Mouse (Mus musculus) ES-Bruce4 (cell line): Measurements from ENCODE around the gene Gm3383. TPM values are rescaled to one million over a fixed set of nuclear protein-coding genes. Genes with fewer than 3 reads are reported as not detected.
"Not testable (repeated sequence)": the region's sequence is repeated elsewhere in the genome, so short reads cannot be mapped to it uniquely, and the experiment has no call there.

Experiments used
- H3K27ac ChIP-seq: 2 replicates; pipeline ENCODE4 v1.5.1; 2012; ENCODE audit warnings: low read length, inconsistent platforms; ENCODE audit not compliant: insufficient read depth
- H3K27me3 ChIP-seq: 2 replicates; pipeline ENCODE4 v1.6.1; 2012; ENCODE audit warnings: mild to moderate bottlenecking, low read length, inconsistent platforms; ENCODE audit not compliant: control insufficient read depth, poor library complexity, insufficient read depth, severe bottlenecking
- H3K36me3 ChIP-seq: 2 replicates; pipeline ENCODE4 v1.6.1; 2012; ENCODE audit warnings: inconsistent platforms, mild to moderate bottlenecking, low read length, moderate library complexity; ENCODE audit not compliant: control insufficient read depth, poor library complexity, insufficient read depth, severe bottlenecking
- H3K4me1 ChIP-seq: one replicate; pipeline ENCODE4 v1.8.1; 2011; ENCODE audit warnings: low read length; ENCODE audit not compliant: control insufficient read depth, insufficient read depth
- H3K4me3 ChIP-seq: 2 replicates; pipeline ENCODE4 v1.5.1; 2011; ENCODE audit warnings: low read depth, mild to moderate bottlenecking, low read length
- H3K9ac ChIP-seq: 2 replicates; pipeline ENCODE4 v1.6.1; 2012; ENCODE audit warnings: low read depth, mild to moderate bottlenecking, inconsistent platforms; ENCODE audit not compliant: poor library complexity, severe bottlenecking
- H3K9me3 ChIP-seq: replicated peaks from 2 replicates; pipeline ENCODE4 v1.6.1; 2012; ENCODE audit warnings: mild to moderate bottlenecking, low read length, inconsistent platforms; ENCODE audit not compliant: control insufficient read depth, poor library complexity, insufficient read depth, severe bottlenecking
- polyA plus RNA-seq: library from polyadenylated mRNA; stranded (reverse); fragments of >200 nt; gene quantifications from 2 replicates; pipeline ENCODE4 v1.2.4, GENCODE M21; 2011; ENCODE audit warnings: low read depth; ENCODE audit not compliant: missing spikeins, insufficient read depth, insufficient read length

Gene Gm3383
- polyA plus RNA-seq, result 0.43 TPM in 1 of 2 replicates, not detected in the other

DNA sequence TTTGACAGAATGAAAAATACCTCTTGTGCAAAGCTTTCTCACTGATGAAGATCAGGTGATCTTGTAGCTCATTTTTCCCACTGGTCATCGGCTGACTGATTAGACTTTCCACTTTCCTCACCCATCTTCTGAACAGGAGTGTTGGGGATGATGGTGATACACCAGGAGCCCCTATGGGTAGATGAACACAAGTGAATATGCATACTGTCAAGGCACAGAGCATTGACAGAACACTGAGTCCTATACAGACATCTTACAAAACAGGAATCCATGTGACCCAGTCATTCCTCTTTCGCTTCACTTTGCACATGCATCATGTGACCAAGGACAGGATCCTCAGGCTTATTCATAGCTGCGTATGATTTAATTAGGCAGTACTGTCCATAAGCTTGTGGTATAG, at the start of gene Gm3383:
Gene Gm3383, minus strand, starts transcription at position 101 of the 400 bp plus-strand sequence.
- H3K36me3 ChIP-seq, H3K4me1 ChIP-seq, H3K27ac ChIP-seq, H3K9me3 ChIP-seq, H3K27me3 ChIP-seq, H3K9ac ChIP-seq, H3K4me3 ChIP-seq: not testable (repeated sequence)

DNA sequence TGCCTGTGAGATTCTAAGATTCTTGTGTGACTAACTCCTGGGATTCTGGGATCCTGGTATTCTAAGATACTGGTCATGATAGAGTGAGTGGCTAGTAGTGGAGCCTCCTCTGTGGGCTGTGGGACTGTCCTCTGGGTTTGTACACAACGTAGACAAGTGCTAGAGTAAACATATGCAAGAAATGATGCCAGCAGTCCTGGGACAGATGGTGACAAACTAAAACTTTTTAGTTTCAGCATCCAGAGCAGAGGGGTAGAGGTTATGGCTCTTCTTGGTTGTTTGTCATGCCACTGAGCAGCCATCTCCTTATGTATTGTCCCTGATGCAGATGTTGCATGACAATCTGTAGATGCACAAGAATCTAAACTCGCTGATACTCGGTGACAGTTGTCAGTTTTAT, 48.1 kb upstream of the Gm3383 start:
- not testable (repeated sequence) for H3K4me3 ChIP-seq, H3K9ac ChIP-seq

DNA sequence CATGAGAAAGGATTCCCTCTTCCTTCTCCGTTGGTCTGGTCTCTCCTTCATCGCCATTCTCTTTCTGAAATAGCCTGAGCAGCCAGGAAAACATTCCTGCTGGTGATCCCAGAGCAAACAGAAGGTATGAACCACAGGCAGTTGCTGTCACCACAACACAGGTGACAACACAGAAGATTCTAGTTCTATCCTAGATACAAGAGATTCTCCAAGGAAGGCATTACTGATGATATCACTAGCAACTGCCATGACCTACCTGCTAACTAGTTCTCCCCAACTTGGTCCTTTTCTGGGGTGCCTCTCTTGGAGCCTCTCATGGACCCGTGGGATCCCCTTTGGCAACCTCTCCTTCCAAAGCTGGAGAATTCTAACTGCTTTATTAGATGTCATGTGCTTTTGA, 22.4 kb upstream of the Gm3383 start, which contains the start of gene Gm3424:
Gene Gm3424, minus strand, starts transcription at position 101 of the 400 bp plus-strand sequence.
- H3K27me3 ChIP-seq, H3K9ac ChIP-seq, H3K4me1 ChIP-seq, H3K27ac ChIP-seq, H3K36me3 ChIP-seq, H3K4me3 ChIP-seq, H3K9me3 ChIP-seq: not testable (repeated sequence)

More for the DNA sequence above, 48.1 kb upstream of the Gm3383 start:
- H3K4me1 ChIP-seq, H3K9me3 ChIP-seq, H3K27me3 ChIP-seq, H3K36me3 ChIP-seq, H3K27ac ChIP-seq: not testable (repeated sequence)

DNA sequence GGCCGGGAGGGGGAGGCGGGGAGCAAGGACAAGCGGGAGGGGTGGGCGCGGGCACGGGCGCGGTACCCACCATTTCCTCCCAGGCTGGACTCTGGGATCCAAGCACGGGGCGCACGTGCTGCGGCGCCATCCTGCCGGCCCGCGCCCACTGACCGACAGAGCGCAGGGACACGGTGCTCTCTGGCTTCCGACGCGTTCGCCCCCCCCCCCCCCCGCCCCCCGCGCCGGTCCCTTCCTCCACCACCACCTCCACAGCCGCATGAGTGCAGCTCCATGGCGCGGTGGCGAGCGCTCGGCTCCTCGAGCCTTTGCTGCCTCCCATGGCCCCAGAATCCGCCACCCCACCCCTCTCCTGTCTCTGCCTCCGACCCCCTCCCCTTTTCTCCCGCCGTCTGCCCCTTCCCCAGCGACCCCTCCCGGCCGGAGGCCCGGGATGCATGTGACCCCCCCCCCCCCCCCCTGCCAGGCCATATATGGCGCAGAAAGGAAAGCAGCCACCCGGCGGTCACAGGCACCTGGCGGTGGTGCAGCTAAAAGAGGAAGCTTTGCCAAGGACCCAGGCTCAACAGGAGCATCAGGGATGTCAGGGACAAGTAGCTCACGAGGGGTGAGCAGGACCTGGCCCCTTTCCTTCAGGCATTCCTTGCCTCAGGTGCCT, 5.0 kb upstream of the Gm3383 start:
- H3K27me3 ChIP-seq, H3K9me3 ChIP-seq, H3K4me1 ChIP-seq, H3K27ac ChIP-seq, H3K9ac ChIP-seq, H3K4me3 ChIP-seq, H3K36me3 ChIP-seq: not testable (repeated sequence)

DNA sequence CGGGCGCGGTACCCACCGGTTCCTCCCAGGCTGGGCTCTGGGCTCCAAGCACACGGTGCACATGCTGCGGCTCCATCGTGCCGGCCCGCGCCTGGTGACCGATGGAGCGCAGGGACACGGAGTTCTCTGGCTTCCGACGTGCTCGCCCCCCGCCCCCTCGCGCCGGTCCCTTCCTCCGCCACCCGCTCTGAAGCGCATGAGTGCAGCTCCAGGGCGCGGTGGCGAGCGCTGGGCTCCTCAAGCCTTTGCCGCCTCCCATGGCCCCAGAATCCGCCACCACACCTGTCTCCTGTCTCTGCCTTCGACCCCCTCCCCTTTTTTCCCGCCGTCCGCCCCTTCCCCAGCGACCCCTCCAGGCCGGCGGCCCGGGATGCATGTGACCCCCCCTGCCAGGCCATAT, 66.3 kb downstream of the Gm3383 start, which contains the start of gene Gm3373:
Gene Gm3373, minus strand, starts transcription at position 101 of the 400 bp plus-strand sequence.
- H3K4me3 ChIP-seq, H3K4me1 ChIP-seq, H3K36me3 ChIP-seq, H3K27ac ChIP-seq, H3K9ac ChIP-seq, H3K9me3 ChIP-seq, H3K27me3 ChIP-seq: not testable (repeated sequence)

DNA sequence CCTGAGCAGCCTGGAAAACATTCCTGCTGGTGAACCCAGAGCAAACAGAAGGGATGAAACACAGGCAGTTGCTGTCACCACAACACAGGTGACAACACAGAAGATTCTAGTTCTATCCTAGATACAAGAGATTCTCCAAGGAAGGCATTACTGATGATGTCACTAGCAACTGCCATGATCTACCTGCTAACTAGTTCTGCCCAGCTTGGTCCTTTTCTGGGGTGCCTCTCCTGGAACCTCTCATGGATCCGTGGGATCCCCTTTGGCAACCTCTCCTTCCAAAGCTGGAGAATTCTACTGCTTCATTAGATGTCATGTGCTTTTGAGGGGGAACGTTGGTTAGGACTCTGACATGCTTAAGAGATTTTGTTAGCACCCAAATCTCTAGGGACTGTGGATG, 120.4 kb downstream of the Gm3383 start, which contains the start of gene Gm9603:
Gene Gm9603, minus strand, starts transcription at position 101 of the 400 bp plus-strand sequence.
- H3K9me3 ChIP-seq, H3K27ac ChIP-seq, H3K4me1 ChIP-seq, H3K27me3 ChIP-seq, H3K36me3 ChIP-seq, H3K4me3 ChIP-seq, H3K9ac ChIP-seq: not testable (repeated sequence)

DNA sequence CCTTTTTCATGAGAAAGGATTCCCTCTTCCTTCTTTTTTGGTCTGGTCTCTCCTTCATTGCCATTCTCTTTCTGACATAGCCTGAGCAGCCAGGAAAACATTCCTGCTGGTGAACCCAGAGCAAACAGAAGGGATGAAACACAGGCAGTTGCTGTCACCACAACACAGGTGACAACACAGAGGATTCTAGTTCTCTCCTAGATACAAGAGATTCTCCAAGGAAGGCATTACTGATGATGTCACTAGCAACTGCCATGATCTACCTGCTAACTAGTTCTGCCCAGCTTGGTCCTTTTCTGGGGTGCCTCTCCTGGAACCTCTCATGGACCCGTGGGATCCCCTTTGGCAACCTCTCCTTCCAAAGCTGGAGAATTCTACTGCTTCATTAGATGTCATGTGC, 174.9 kb downstream of the Gm3383 start, which contains the start of gene Gm8265:
Gene Gm8265, minus strand, starts transcription at position 101 of the 400 bp plus-strand sequence.
- H3K4me3 ChIP-seq, H3K27ac ChIP-seq, H3K36me3 ChIP-seq, H3K4me1 ChIP-seq, H3K9ac ChIP-seq, H3K27me3 ChIP-seq, H3K9me3 ChIP-seq: not testable (repeated sequence)

Other genes with a start within 250 kb of the Gm3383 start
- gene Gm8265, start 175.0 kb downstream of the Gm3383 start, polyA plus RNA-seq, result not detected in 2 replicates
- not detected in 2 replicates for gene Gm9603, start 120.5 kb downstream of the Gm3383 start, polyA plus RNA-seq
- not detected in 2 replicates for gene Gm3373, start 66.4 kb downstream of the Gm3383 start, polyA plus RNA-seq
- gene Gm3424, start 22.3 kb upstream of the Gm3383 start, polyA plus RNA-seq, result not detected in 2 replicates
- gene Gm8237, start 72.4 kb upstream of the Gm3383 start, polyA plus RNA-seq, result 0.93 TPM in 1 of 2 replicates, not detected in the other
- gene Gm3248, start 153.8 kb upstream of the Gm3383 start, polyA plus RNA-seq, result 0.36 TPM in 1 of 2 replicates, not detected in the other
- gene Gm3453, start 171.2 kb upstream of the Gm3383 start, polyA plus RNA-seq, result not detected in 2 replicates